Mouse (Mus musculus): ENCODE measurements at regions not wholly inside any gene's neighbourhood (a gene's known extent, or its start where the extent isn't known, plus 50 kb on each side); places are given as distances from the start of the nearest gene placed in this dataset.

- intact Hi-C loops (cut with DNase I; ENCODE audit: low total_unique reads) = no loop called here
- no peak for DNase-seq
Observed at GRCm38 (mm10) chr14:61803421-61803925, 196.2 kb downstream of the Kcnrg start.

GRCm38 (mm10) chr14:61805433-61805832 lies 198.2 kb downstream of the Kcnrg start:
- DNase-seq = no peak
- intact Hi-C loops (cut with DNase I; ENCODE audit: low total_unique reads) = no loop called here

- DNase-seq = no peak
- intact Hi-C loops (cut with DNase I; ENCODE audit: low total_unique reads) = no loop called here
Observed at GRCm38 (mm10) chr14:61808193-61808592, 200.9 kb downstream of the Kcnrg start.

- intact Hi-C loops (cut with DNase I; ENCODE audit: low total_unique reads) = no loop called here
- no peak for DNase-seq
Observed at GRCm38 (mm10) chr14:61809716-61810437, 202.6 kb downstream of the Kcnrg start.

- no peak for DNase-seq
- intact Hi-C loops (cut with DNase I; ENCODE audit: low total_unique reads) = no loop called here
Observed at GRCm38 (mm10) chr14:61810836-61811235, 203.6 kb downstream of the Kcnrg start.

- no peak for DNase-seq
- intact Hi-C loops (cut with DNase I; ENCODE audit: low total_unique reads) = no loop called here
Observed at GRCm38 (mm10) chr14:61817711-61818110, 210.5 kb downstream of the Kcnrg start.

- DNase-seq = no peak
- intact Hi-C loops (cut with DNase I; ENCODE audit: low total_unique reads) = no loop called here
Observed at GRCm38 (mm10) chr14:61818365-61818764, 211.1 kb downstream of the Kcnrg start.

- DNase-seq = no peak
- intact Hi-C loops (cut with DNase I; ENCODE audit: low total_unique reads) = no loop called here
Observed at GRCm38 (mm10) chr14:61819251-61819650, 212.0 kb downstream of the Kcnrg start.

GRCm38 (mm10) chr14:61834291-61834936 lies 227.2 kb downstream of the Kcnrg start:
- intact Hi-C loops (cut with DNase I; ENCODE audit: low total_unique reads) = no loop called here
- no peak for DNase-seq

GRCm38 (mm10) chr14:61835729-61836128 lies 228.5 kb downstream of the Kcnrg start:
- intact Hi-C loops (cut with DNase I; ENCODE audit: low total_unique reads) = no loop called here
- DNase-seq = no peak

GRCm38 (mm10) chr14:61836231-61836630 lies 229.0 kb downstream of the Kcnrg start:
- intact Hi-C loops (cut with DNase I; ENCODE audit: low total_unique reads) = no loop called here

GRCm38 (mm10) chr14:61836965-61837364 lies 229.7 kb downstream of the Kcnrg start:
- DNase-seq = no peak
- intact Hi-C loops (cut with DNase I; ENCODE audit: low total_unique reads) = no loop called here

More at GRCm38 (mm10) chr14:61836231-61836630, 229.0 kb downstream of the Kcnrg start:
- DNase-seq = no peak

GRCm38 (mm10) chr14:61837851-61838250 lies 230.6 kb downstream of the Kcnrg start:
- intact Hi-C loops (cut with DNase I; ENCODE audit: low total_unique reads) = no loop called here
- no peak for DNase-seq

- intact Hi-C loops (cut with DNase I; ENCODE audit: low total_unique reads) = no loop called here
Observed at GRCm38 (mm10) chr14:61842476-61842875, 235.2 kb downstream of the Kcnrg start.

GRCm38 (mm10) chr14:61846441-61846840 lies 239.2 kb downstream of the Kcnrg start:
- DNase-seq = no peak
- intact Hi-C loops (cut with DNase I; ENCODE audit: low total_unique reads) = no loop called here

More at GRCm38 (mm10) chr14:61842476-61842875, 235.2 kb downstream of the Kcnrg start:
- DNase-seq = no peak

- no peak for DNase-seq
- intact Hi-C loops (cut with DNase I; ENCODE audit: low total_unique reads) = no loop called here
Observed at GRCm38 (mm10) chr14:61850244-61850643, 243.0 kb downstream of the Kcnrg start.

- intact Hi-C loops (cut with DNase I; ENCODE audit: low total_unique reads) = no loop called here
- peak; percentile 55 for DNase-seq
Observed at GRCm38 (mm10) chr14:61857616-61858015, 250.4 kb downstream of the Kcnrg start.

- intact Hi-C loops (cut with DNase I; ENCODE audit: low total_unique reads) = no loop called here
- DNase-seq = no peak
Observed at GRCm38 (mm10) chr14:61860688-61861087, 253.4 kb downstream of the Kcnrg start.

GRCm38 (mm10) chr14:61861357-61861958 lies 254.2 kb downstream of the Kcnrg start:
- DNase-seq = no peak
- intact Hi-C loops (cut with DNase I; ENCODE audit: low total_unique reads) = no loop called here

GRCm38 (mm10) chr14:61862931-61863330 lies 255.7 kb downstream of the Kcnrg start:
- DNase-seq = no peak
- intact Hi-C loops (cut with DNase I; ENCODE audit: low total_unique reads) = no loop called here

GRCm38 (mm10) chr14:61863475-61863874 lies 256.2 kb downstream of the Kcnrg start:
- DNase-seq = peak; percentile 32
- intact Hi-C loops (cut with DNase I; ENCODE audit: low total_unique reads) = no loop called here
